Mouse (Mus musculus) lung, embryonic 15.5 days (tissue): ENCODE results near the gene Ltf. TPM values are rescaled to one million over a fixed set of nuclear protein-coding genes. Genes with fewer than 3 reads are reported as not detected.

ENCODE experiments used
- ATAC-seq: fragments of 200-750 bp; cut with Nextera tagmentation; 2 replicates; pipeline ENCODE4 v1.8.0; 2017; ENCODE audit warnings: moderate number of reproducible peaks, borderline replicate concordance; ENCODE audit not compliant: low FRiP score, low TSS enrichment; ENCODE audit errors: extremely low read depth
- H3K27ac ChIP-seq: fragments of 300-500 bp; sonication (generic); 2 replicates; pipeline ENCODE4 v1.5.1; 2015; ENCODE audit warnings: moderate library complexity, mild to moderate bottlenecking, inconsistent platforms
- H3K27me3 ChIP-seq: fragments of 300-500 bp; sonication (generic); 2 replicates; pipeline ENCODE4 v1.6.1; 2015; ENCODE audit warnings: inconsistent platforms
- H3K36me3 ChIP-seq: fragments of 300-500 bp; sonication (generic); 2 replicates; pipeline ENCODE4 v1.6.1; 2015; ENCODE audit warnings: inconsistent platforms
- H3K4me1 ChIP-seq: fragments of 300-500 bp; sonication (generic); 2 replicates; pipeline ENCODE4 v1.6.1; 2015; ENCODE audit warnings: inconsistent platforms
- H3K4me2 ChIP-seq: fragments of 300-500 bp; sonication (generic); 2 replicates; pipeline ENCODE4 v1.6.1; 2015; ENCODE audit warnings: inconsistent platforms, mild to moderate bottlenecking, moderate library complexity
- H3K4me3 ChIP-seq: fragments of 300-500 bp; sonication (generic); 2 replicates; pipeline ENCODE4 v1.5.1; 2015; ENCODE audit warnings: mild to moderate bottlenecking, inconsistent platforms
- H3K9ac ChIP-seq: fragments of 300-500 bp; sonication (generic); 2 replicates; pipeline ENCODE4 v1.6.1; 2015; ENCODE audit warnings: inconsistent platforms
- H3K9me3 ChIP-seq: fragments of 300-500 bp; sonication (generic); 2 replicates; pipeline ENCODE4 v1.6.1; 2016; ENCODE audit warnings: inconsistent platforms
- WGBS: fragments of 180-500 bp; shearing (Covaris S2); methylation state at CpG from one replicate; pipeline ENCODE4 v1.1.7; 2015; 5-methylcytosine and 5-hydroxymethylcytosine counted together
- polyA plus RNA-seq: library from polyadenylated mRNA; unstranded; fragments of >200 nt; fragmentation: Nextera tagmentation; extraction: Ambion mirVana; gene quantifications from 2 replicates; pipeline ENCODE4 v1.2.1, GENCODE M21; 2015

Gene Ltf
- polyA plus RNA-seq, 1 experiment from 2014 or later: 1.5 TPM

- H3K36me3 ChIP-seq: no peaks in the 10 kb centered on the region
- H3K4me1 ChIP-seq: no peaks in the 10 kb centered on the region
- H3K4me2 ChIP-seq: no peak overlapping the region
- H3K9me3 ChIP-seq: no peaks in the 10 kb centered on the region
- no peak for ATAC-seq
- no peak overlapping the region for H3K4me3 ChIP-seq
- 79% methylated on average over 5 of the region's 5 CpGs for WGBS
- H3K9ac ChIP-seq: no peak overlapping the region
- H3K27me3 ChIP-seq: no peaks in the 10 kb centered on the region
- no peak overlapping the region for H3K27ac ChIP-seq
Measured at GRCm38 (mm10) chr9:111042266-111042665, 23.2 kb downstream of the Ltf start.

- no peak overlapping the region for H3K27ac ChIP-seq
- no peaks in the 10 kb centered on the region for H3K36me3 ChIP-seq
- H3K4me2 ChIP-seq: no peak overlapping the region
- H3K9me3 ChIP-seq: no peaks in the 10 kb centered on the region
- WGBS: 46% methylated on average over 3 of the region's 3 CpGs
- H3K27me3 ChIP-seq: no peaks in the 10 kb centered on the region
- no peak overlapping the region for H3K4me3 ChIP-seq
- ATAC-seq: no peak
- H3K4me1 ChIP-seq: no peaks in the 10 kb centered on the region
- no peak overlapping the region for H3K9ac ChIP-seq
Measured at GRCm38 (mm10) chr9:111046222-111046621, 27.2 kb downstream of the Ltf start.

- 88% methylated on average over 5 of the region's 5 CpGs for WGBS
- no peak overlapping the region for H3K4me3 ChIP-seq
- no peaks in the 10 kb centered on the region for H3K36me3 ChIP-seq
- H3K9ac ChIP-seq: no peak overlapping the region
- H3K27ac ChIP-seq: no peak overlapping the region
- no peaks in the 10 kb centered on the region for H3K27me3 ChIP-seq
- no peaks in the 10 kb centered on the region for H3K4me1 ChIP-seq
- no peak overlapping the region for H3K4me2 ChIP-seq
- no peak for ATAC-seq
- no peaks in the 10 kb centered on the region for H3K9me3 ChIP-seq
Measured at GRCm38 (mm10) chr9:111047266-111047665, 28.2 kb downstream of the Ltf start.

GRCm38 (mm10) chr9:111048452-111048851 is 29.4 kb downstream of the Ltf start:
- Histone ChIP-seq H3K9me3 (no peaks in the 10 kb centered on the region), H3K36me3 (no peaks in the 10 kb centered on the region), H3K4me2 (no peak overlapping the region), H3K27ac (no peak overlapping the region), H3K9ac (no peak overlapping the region), H3K4me3 (no peak overlapping the region), H3K27me3 (no peaks in the 10 kb centered on the region), H3K4me1 (no peaks in the 10 kb centered on the region)
- 70% methylated on average over 3 of the region's 3 CpGs for WGBS
- no peak for ATAC-seq

- H3K36me3 ChIP-seq: no peaks in the 10 kb centered on the region
- no peak overlapping the region for H3K4me3 ChIP-seq
- H3K4me1 ChIP-seq: peaks cover 19% of the 10 kb centered on the region
- no peaks in the 10 kb centered on the region for H3K27me3 ChIP-seq
- no peak overlapping the region for H3K9ac ChIP-seq
- 58% methylated on average over 9 of the region's 9 CpGs for WGBS
- no peaks in the 10 kb centered on the region for H3K9me3 ChIP-seq
- ATAC-seq: no peak
- no peak overlapping the region for H3K4me2 ChIP-seq
- no peak overlapping the region for H3K27ac ChIP-seq
Measured at GRCm38 (mm10) chr9:111054923-111055322, 35.9 kb downstream of the Ltf start.

GRCm38 (mm10) chr9:111055800-111056518 is 36.9 kb downstream of the Ltf start:
- Histone ChIP-seq H3K9me3 (no peaks in the 10 kb centered on the region), H3K9ac (peak overlapping the region; percentile 30; the same call in 1 of the 2 replicates), H3K4me3 (peak overlapping the region; percentile 48), H3K27me3 (no peaks in the 10 kb centered on the region), H3K4me2 (peak overlapping the region; percentile 75), H3K4me1 (peaks cover 19% of the 10 kb centered on the region), H3K36me3 (no peaks in the 10 kb centered on the region), H3K27ac (peak overlapping the region; percentile 53)
- ATAC-seq: no peak
- WGBS: 40% methylated on average over 29 of the region's 29 CpGs

- H3K9me3 ChIP-seq: no peaks in the 10 kb centered on the region
- ATAC-seq: no peak
- H3K4me3 ChIP-seq: peak overlapping the region; percentile 48
- 2% methylated on average over 11 of the region's 11 CpGs for WGBS
- H3K27ac ChIP-seq: peak overlapping the region; percentile 53
- peak overlapping the region; percentile 75 for H3K4me2 ChIP-seq
- H3K9ac ChIP-seq: peak overlapping the region; percentile 30
- H3K27me3 ChIP-seq: no peaks in the 10 kb centered on the region
- peaks cover 19% of the 10 kb centered on the region for H3K4me1 ChIP-seq
- no peaks in the 10 kb centered on the region for H3K36me3 ChIP-seq
Measured at GRCm38 (mm10) chr9:111056519-111056797, 37.4 kb downstream of the Ltf start.

GRCm38 (mm10) chr9:111056798-111057543 is 37.9 kb downstream of the Ltf start, which contains the start of gene Ccrl2:
Ccrl2 (minus strand) TSS chr9:111057519.
- H3K36me3 ChIP-seq: no peaks in the 10 kb centered on the region
- H3K4me3 ChIP-seq: peak within 1 kb of the TSS; percentile 48
- peak within 1 kb of the TSS; percentile 53 for H3K27ac ChIP-seq
- H3K4me1 ChIP-seq: peaks cover 19% of the 10 kb centered on the region
- WGBS: 3% methylated on average over 17 of the region's 17 CpGs
- no peaks in the 10 kb centered on the region for H3K9me3 ChIP-seq
- no peaks in the 10 kb centered on the region for H3K27me3 ChIP-seq
- peak within 1 kb of the TSS; percentile 30 for H3K9ac ChIP-seq
- peak; percentile 80 for ATAC-seq
- H3K4me2 ChIP-seq: peak within 1 kb of the TSS; percentile 75

GRCm38 (mm10) chr9:111057544-111058370 is 38.7 kb downstream of the Ltf start:
- no peaks in the 10 kb centered on the region for H3K9me3 ChIP-seq
- H3K4me2 ChIP-seq: peak overlapping the region; percentile 75
- H3K9ac ChIP-seq: 0 out of 2 replicates have a peak overlapping the region, but pooled peaks have one; percentile 30
- no peak overlapping the region; the same call in 1 of the 2 replicates for H3K4me3 ChIP-seq
- peaks cover 19% of the 10 kb centered on the region for H3K4me1 ChIP-seq
- 0 out of 2 replicates have a peak, but pooled peaks have one; percentile 15 for ATAC-seq
- no peaks in the 10 kb centered on the region for H3K36me3 ChIP-seq
- H3K27ac ChIP-seq: peak overlapping the region; percentile 53; the same call in 1 of the 2 replicates
- no peaks in the 10 kb centered on the region for H3K27me3 ChIP-seq
- WGBS: 42% methylated on average over 14 of the region's 14 CpGs

- ATAC-seq: no peak
- WGBS: 56% methylated on average over 10 of the region's 10 CpGs
- H3K4me3 ChIP-seq: no peak overlapping the region
Measured at GRCm38 (mm10) chr9:111058943-111059556, 40.0 kb downstream of the Ltf start.

GRCm38 (mm10) chr9:111062840-111063239 is 43.8 kb downstream of the Ltf start:
- no peaks in the 10 kb centered on the region for H3K27me3 ChIP-seq
- no peak overlapping the region for H3K27ac ChIP-seq
- H3K4me2 ChIP-seq: no peak overlapping the region
- H3K9me3 ChIP-seq: no peaks in the 10 kb centered on the region
- WGBS: 70% methylated on average over 5 of the region's 5 CpGs
- no peaks in the 10 kb centered on the region for H3K4me1 ChIP-seq
- H3K4me3 ChIP-seq: no peak overlapping the region
- ATAC-seq: no peak
- no peaks in the 10 kb centered on the region for H3K36me3 ChIP-seq
- H3K9ac ChIP-seq: no peak overlapping the region

More at GRCm38 (mm10) chr9:111058943-111059556, 40.0 kb downstream of the Ltf start:
- Histone ChIP-seq H3K36me3 (no peaks in the 10 kb centered on the region), H3K27ac (no peak overlapping the region), H3K4me1 (peaks cover 19% of the 10 kb centered on the region), H3K9me3 (no peaks in the 10 kb centered on the region), H3K9ac (no peak overlapping the region), H3K27me3 (no peaks in the 10 kb centered on the region), H3K4me2 (no peak overlapping the region)
